Mouse (Mus musculus): ENCODE results near the gene Fbxo47. TPM values are rescaled to one million over a fixed set of nuclear protein-coding genes. Genes with fewer than 3 reads are reported as not detected.

Fbxo47 gene
- polyA plus RNA-seq, 1 experiment from 2014 or later: 0.97 TPM

DNA sequence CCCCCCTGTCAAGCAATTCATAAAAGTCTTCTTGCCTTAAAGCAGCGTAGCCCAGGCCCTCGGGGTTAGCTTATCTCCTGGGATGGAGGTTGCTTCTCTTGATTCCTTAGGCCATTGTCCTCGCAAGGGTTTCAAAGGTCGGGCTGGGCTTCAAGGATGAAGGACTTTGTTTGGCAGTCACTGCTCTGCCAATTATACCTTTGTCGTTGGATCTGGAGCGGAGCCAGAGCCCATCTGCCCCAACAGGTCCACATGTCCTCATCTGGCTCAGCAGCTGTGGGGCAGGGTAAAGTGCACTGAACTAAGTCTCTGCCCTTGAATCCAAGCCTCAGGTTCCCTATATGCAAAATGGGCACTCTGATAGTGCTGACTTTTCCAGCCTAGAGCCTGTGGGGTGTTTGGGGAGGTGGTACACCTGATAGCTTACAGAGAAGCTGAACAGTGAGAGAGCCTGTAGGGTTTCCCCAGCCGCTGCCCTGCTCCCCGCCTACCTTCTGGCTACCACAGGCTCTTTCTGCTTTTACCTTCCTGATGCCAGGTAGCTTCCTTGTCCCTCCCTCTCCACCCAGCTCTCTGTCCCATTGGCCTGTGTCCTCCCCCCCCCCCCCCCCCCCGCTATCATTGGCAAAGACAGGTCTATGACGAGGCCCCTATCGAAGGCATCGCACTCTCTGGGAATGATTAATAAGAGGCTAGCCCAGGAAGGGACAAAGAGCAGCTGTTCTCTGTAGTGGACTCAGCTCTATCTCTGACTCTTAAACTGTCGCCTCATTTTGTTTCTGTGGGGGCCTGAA is 72.2 kb downstream of the Fbxo47 start:
- no peak overlapping the region for H3K4me2 ChIP-seq (ENCODE audit: low read depth, low read length)
- H3K4me3 ChIP-seq (ENCODE audit: low read depth, low read length): no peak overlapping the region
- no peak overlapping the region for H3K9ac ChIP-seq (ENCODE audit: low read depth, low read length)
- peaks cover 62% of the 10 kb centered on the region for H3K4me1 ChIP-seq (ENCODE audit: control insufficient read depth, insufficient read depth, low read length)
- H3K27me3 ChIP-seq (replicated peaks; ENCODE audit: control insufficient read depth, insufficient read depth, low read length): no peaks in the 10 kb centered on the region
- 36% methylated on average over 12 of the region's 13 CpGs for WGBS
- H3K36me3 ChIP-seq (ENCODE audit: control insufficient read depth, insufficient read depth, low read length): peaks cover 52% of the 10 kb centered on the region
- H3K27ac ChIP-seq (replicated peaks; ENCODE audit: low read depth, low read length): 0 out of 2 replicates have a peak overlapping the region, but pooled peaks have one; percentile 15
- no peak for DNase-seq (ENCODE audit: low spot score)
- no peaks in the 10 kb centered on the region for H3K9me3 ChIP-seq (ENCODE audit: control insufficient read depth, low read length)
- no peak for ATAC-seq (ENCODE audit: low read depth)

DNA sequence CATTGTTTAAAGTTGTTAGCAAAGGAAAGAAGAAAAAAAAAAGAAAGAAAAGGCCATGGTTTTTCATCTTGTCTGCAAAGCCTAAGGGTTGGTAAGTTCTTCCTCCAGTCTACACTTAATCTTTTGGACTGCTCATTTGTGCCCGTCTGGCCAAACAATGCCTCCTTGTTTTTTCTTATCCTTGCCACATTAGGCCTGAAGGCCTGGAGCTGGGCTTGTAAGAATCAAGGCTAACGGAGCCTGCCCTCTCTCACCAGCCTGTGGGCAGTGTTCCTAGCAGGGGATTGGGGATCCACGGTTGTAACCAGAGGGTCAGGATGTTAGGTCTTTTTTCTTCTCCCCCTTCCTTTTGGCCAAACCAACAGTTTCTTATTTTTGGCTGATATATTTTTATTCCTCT is 73.0 kb downstream of the Fbxo47 start:
- H3K27ac ChIP-seq (replicated peaks; ENCODE audit: low read depth, low read length): 0 out of 2 replicates have a peak overlapping the region, but pooled peaks have one; percentile 15
- peaks cover 69% of the 10 kb centered on the region for H3K4me1 ChIP-seq (ENCODE audit: control insufficient read depth, insufficient read depth, low read length)
- H3K9me3 ChIP-seq (ENCODE audit: control insufficient read depth, low read length): no peaks in the 10 kb centered on the region
- no peak overlapping the region for H3K9ac ChIP-seq (ENCODE audit: low read depth, low read length)
- DNase-seq (ENCODE audit: low spot score): no peak
- H3K27me3 ChIP-seq (replicated peaks; ENCODE audit: control insufficient read depth, insufficient read depth, low read length): no peaks in the 10 kb centered on the region
- no peak overlapping the region for H3K4me3 ChIP-seq (ENCODE audit: low read depth, low read length)
- H3K36me3 ChIP-seq (ENCODE audit: control insufficient read depth, insufficient read depth, low read length): peaks cover 46% of the 10 kb centered on the region
- no peak overlapping the region for H3K4me2 ChIP-seq (ENCODE audit: low read depth, low read length)
- no peak for ATAC-seq (ENCODE audit: low read depth)
- 26% methylated on average over 3 of the region's 3 CpGs for WGBS

GRCm38 (mm10) chr11:97810356-97810755 is 73.6 kb downstream of the Fbxo47 start:
- H3K4me2 ChIP-seq (ENCODE audit: low read depth, low read length): no peak overlapping the region
- no peaks in the 10 kb centered on the region for H3K27me3 ChIP-seq (replicated peaks; ENCODE audit: control insufficient read depth, insufficient read depth, low read length)
- 64% methylated on average over 7 of the region's 7 CpGs for WGBS
- ATAC-seq (ENCODE audit: low read depth) (no peak), DNase-seq (ENCODE audit: low spot score) (no peak)
- H3K9me3 ChIP-seq (ENCODE audit: control insufficient read depth, low read length): no peaks in the 10 kb centered on the region
- H3K4me3 ChIP-seq (ENCODE audit: low read depth, low read length): no peak overlapping the region
- peaks cover 40% of the 10 kb centered on the region for H3K36me3 ChIP-seq (ENCODE audit: control insufficient read depth, insufficient read depth, low read length)
- no peak overlapping the region for H3K9ac ChIP-seq (ENCODE audit: low read depth, low read length)
- H3K4me1 ChIP-seq (ENCODE audit: control insufficient read depth, insufficient read depth, low read length): peaks cover 75% of the 10 kb centered on the region
- no peak overlapping the region for H3K27ac ChIP-seq (replicated peaks; ENCODE audit: low read depth, low read length)

- Histone ChIP-seq H3K9me3 (ENCODE audit: control insufficient read depth, low read length) (no peaks in the 10 kb centered on the region), H3K27me3 (replicated peaks; ENCODE audit: control insufficient read depth, insufficient read depth, low read length) (no peaks in the 10 kb centered on the region), H3K27ac (replicated peaks; ENCODE audit: low read depth, low read length) (no peak overlapping the region; the same call in 1 of the 2 replicates), H3K4me3 (ENCODE audit: low read depth, low read length) (no peak overlapping the region), H3K36me3 (ENCODE audit: control insufficient read depth, insufficient read depth, low read length) (peaks cover 31% of the 10 kb centered on the region), H3K4me2 (ENCODE audit: low read depth, low read length) (no peak overlapping the region), H3K9ac (ENCODE audit: low read depth, low read length) (no peak overlapping the region), H3K4me1 (ENCODE audit: control insufficient read depth, insufficient read depth, low read length) (peaks cover 80% of the 10 kb centered on the region)
- DNase-seq (ENCODE audit: low spot score): no peak
- 54% methylated on average over 7 of the region's 7 CpGs for WGBS
- 0 out of 2 replicates have a peak, but pooled peaks have one; percentile 2 for ATAC-seq (ENCODE audit: low read depth)
These were observed 74.5 kb downstream of the Fbxo47 start for GRCm38 (mm10) chr11:97809235-97810121.

DNA sequence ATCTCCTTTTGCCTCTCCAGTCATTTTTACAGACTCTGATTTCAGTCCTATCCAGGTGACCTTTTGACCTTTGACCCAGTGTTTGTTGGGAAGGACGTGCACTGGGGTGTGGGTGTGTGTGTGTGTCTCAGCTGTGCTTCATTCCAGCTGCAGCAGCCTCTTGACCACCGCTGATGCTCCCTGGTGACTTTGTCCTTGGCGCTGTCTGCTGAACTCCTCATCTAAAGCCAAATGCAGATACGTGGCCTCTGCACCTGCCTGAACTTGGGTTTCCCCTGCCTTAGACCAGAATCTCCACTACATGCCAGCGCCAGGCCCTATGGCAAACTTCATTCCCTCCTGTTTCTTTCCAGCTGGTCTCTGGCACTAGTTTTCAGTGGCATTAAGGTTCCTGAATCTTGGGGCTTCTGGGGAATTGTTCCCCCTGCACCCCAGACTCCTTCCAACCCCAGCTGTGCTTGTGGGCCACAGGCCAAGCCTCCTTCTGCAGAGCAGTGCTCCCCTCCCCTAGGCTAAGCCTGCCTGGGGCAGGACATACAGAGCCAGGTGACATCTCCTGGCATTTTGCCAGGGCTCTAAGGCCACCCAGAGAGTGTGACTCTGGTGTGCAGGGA is 75.2 kb downstream of the Fbxo47 start:
- Histone ChIP-seq H3K4me2 (ENCODE audit: low read depth, low read length) (no peak overlapping the region), H3K27ac (replicated peaks; ENCODE audit: low read depth, low read length) (peak overlapping the region; percentile 65; the same call in 1 of the 2 replicates), H3K9ac (ENCODE audit: low read depth, low read length) (no peak overlapping the region), H3K4me3 (ENCODE audit: low read depth, low read length) (no peak overlapping the region), H3K27me3 (replicated peaks; ENCODE audit: control insufficient read depth, insufficient read depth, low read length) (no peaks in the 10 kb centered on the region), H3K9me3 (ENCODE audit: control insufficient read depth, low read length) (no peaks in the 10 kb centered on the region), H3K36me3 (ENCODE audit: control insufficient read depth, insufficient read depth, low read length) (peaks cover 30% of the 10 kb centered on the region), H3K4me1 (ENCODE audit: control insufficient read depth, insufficient read depth, low read length) (peaks cover 88% of the 10 kb centered on the region)
- ATAC-seq (ENCODE audit: low read depth): peak; percentile 24; the same call in 1 of the 2 replicates
- peak; percentile 73 for DNase-seq (ENCODE audit: low spot score)
- WGBS: 32% methylated on average over 5 of the region's 5 CpGs

DNA sequence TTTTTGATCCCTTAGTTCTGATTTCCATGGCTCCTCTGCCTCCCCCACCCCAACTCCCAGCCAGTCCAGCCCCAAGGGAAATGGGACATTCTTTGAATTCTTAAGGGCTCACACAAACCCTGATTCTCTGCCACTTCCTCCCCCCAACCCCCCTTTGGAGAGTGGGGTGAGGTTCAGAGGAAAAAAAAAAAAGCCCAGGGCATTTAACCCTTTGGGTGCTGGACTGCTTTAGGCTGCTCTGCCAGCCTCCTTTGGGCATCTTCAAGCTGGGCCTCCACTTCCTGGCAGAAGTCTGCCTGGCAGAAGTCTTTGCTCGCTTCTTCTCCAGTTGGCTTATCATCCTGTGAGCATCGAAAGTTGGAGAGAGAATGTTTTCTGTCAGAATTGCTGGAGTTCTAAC is 75.9 kb downstream of the Fbxo47 start:
- WGBS: 57% methylated on average over 2 of the region's 2 CpGs
- Histone ChIP-seq H3K4me2 (ENCODE audit: low read depth, low read length) (no peak overlapping the region; the same call in 1 of the 2 replicates), H3K4me3 (ENCODE audit: low read depth, low read length) (no peak overlapping the region), H3K9me3 (ENCODE audit: control insufficient read depth, low read length) (no peaks in the 10 kb centered on the region), H3K27ac (replicated peaks; ENCODE audit: low read depth, low read length) (peak overlapping the region; percentile 65; the same call in 1 of the 2 replicates), H3K4me1 (ENCODE audit: control insufficient read depth, insufficient read depth, low read length) (peaks cover 89% of the 10 kb centered on the region), H3K27me3 (replicated peaks; ENCODE audit: control insufficient read depth, insufficient read depth, low read length) (no peaks in the 10 kb centered on the region), H3K36me3 (ENCODE audit: control insufficient read depth, insufficient read depth, low read length) (peaks cover 30% of the 10 kb centered on the region), H3K9ac (ENCODE audit: low read depth, low read length) (no peak overlapping the region)
- ATAC-seq (ENCODE audit: low read depth) (no peak), DNase-seq (ENCODE audit: low spot score) (peak; percentile 85)

- Histone ChIP-seq H3K4me2 (ENCODE audit: low read depth, low read length) (no peak overlapping the region), H3K36me3 (ENCODE audit: control insufficient read depth, insufficient read depth, low read length) (peaks cover 30% of the 10 kb centered on the region), H3K4me3 (ENCODE audit: low read depth, low read length) (no peak overlapping the region), H3K27me3 (replicated peaks; ENCODE audit: control insufficient read depth, insufficient read depth, low read length) (no peaks in the 10 kb centered on the region), H3K9ac (ENCODE audit: low read depth, low read length) (no peak overlapping the region), H3K9me3 (ENCODE audit: control insufficient read depth, low read length) (no peaks in the 10 kb centered on the region), H3K4me1 (ENCODE audit: control insufficient read depth, insufficient read depth, low read length) (peaks cover 85% of the 10 kb centered on the region), H3K27ac (replicated peaks; ENCODE audit: low read depth, low read length) (peak overlapping the region; percentile 65; the same call in 1 of the 2 replicates)
- no peak for ATAC-seq (ENCODE audit: low read depth)
- no peak for DNase-seq (ENCODE audit: low spot score)
- WGBS: 21% methylated on average over 6 of the region's 6 CpGs
These were observed 76.3 kb downstream of the Fbxo47 start for GRCm38 (mm10) chr11:97807626-97808025.

DNA sequence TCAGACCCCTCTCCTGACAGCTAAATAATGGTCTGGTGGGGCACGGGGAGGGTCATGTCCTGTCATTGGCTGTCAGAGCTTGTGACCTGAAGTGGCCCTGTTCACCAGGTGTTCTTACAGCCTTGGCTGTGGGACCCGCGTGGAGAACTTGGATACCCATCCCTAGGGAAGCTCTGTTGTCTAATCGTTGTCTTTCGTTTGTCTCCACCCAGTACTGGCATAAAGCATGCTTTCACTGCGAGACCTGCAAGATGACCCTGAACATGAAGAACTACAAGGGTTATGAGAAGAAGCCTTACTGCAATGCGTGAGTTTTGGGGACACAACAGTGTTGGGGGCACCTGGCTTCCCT is 77.4 kb downstream of the Fbxo47 start:
- H3K9me3 ChIP-seq (ENCODE audit: control insufficient read depth, low read length): no peaks in the 10 kb centered on the region
- no peak for ATAC-seq (ENCODE audit: low read depth)
- H3K4me2 ChIP-seq (ENCODE audit: low read depth, low read length): no peak overlapping the region; the same call in 1 of the 2 replicates
- no peaks in the 10 kb centered on the region for H3K27me3 ChIP-seq (replicated peaks; ENCODE audit: control insufficient read depth, insufficient read depth, low read length)
- no peak overlapping the region for H3K27ac ChIP-seq (replicated peaks; ENCODE audit: low read depth, low read length)
- no peak for DNase-seq (ENCODE audit: low spot score)
- 69% methylated on average over 7 of the region's 7 CpGs for WGBS
- no peak overlapping the region for H3K9ac ChIP-seq (ENCODE audit: low read depth, low read length)
- peaks cover 82% of the 10 kb centered on the region for H3K4me1 ChIP-seq (ENCODE audit: control insufficient read depth, insufficient read depth, low read length)
- no peak overlapping the region for H3K4me3 ChIP-seq (ENCODE audit: low read depth, low read length)
- H3K36me3 ChIP-seq (ENCODE audit: control insufficient read depth, insufficient read depth, low read length): peaks cover 30% of the 10 kb centered on the region
